Mouse (Mus musculus) ES-CJ7 (cell line): ENCODE measurements around the gene Npff.

Source experiments
- DNase-seq: peaks from one replicate; pipeline ENCODE4 v3.0.0; 2011; ENCODE audit warnings: low read depth, low spot score

The Npff gene

DNA sequence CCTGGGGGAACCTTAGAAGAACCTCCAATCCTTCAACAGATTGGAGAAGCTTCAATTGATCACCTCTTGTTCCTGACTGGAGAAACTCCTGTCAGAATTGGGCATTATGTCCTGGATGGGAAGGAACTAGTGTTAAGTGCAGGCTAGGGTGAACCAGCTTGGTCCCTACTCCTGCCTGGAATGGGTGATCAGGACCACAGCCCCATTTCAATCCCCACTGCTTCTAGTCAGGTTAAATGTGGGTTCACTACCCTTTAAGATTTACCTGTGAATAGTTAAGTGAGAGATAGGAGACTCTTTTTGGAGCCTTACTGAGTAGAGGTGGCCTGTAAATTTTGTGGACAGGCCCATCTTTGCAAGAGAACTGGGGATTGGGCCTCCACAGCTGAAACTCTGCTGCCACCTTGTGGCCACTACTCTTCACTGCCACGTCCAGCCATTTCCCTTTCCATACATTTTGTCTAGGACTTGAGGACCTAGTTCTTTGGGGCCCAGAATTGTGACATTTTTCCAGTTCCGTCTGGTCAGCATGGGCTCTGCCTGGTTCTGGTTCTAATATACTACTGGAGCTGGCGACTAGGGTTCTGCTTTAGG, at the start of gene Npff:
TSS of gene Npff (minus strand) at position 51 of the 594 bp plus-strand sequence.
- peak; percentile 76 for DNase-seq

DNA sequence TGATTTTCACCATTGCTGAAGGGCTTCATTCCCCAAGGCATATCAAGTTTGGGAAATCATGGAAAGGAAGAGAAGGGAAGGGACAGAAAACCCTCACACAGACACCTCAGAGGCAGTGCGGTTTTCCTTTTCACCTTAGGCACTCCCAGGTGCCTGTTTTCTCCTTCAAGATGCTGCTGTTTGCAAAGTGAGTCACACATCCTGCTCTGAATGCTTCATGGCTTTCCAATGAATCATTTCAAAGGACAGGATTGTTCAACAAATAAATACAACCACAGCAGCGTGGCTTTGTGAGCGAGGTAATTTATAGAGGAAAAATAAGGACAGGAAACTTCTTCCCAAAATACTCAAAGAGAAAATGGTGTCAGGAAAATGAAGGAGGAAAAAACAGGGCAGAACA, 47.3 kb upstream of the Npff start:
- DNase-seq = no peak

DNA sequence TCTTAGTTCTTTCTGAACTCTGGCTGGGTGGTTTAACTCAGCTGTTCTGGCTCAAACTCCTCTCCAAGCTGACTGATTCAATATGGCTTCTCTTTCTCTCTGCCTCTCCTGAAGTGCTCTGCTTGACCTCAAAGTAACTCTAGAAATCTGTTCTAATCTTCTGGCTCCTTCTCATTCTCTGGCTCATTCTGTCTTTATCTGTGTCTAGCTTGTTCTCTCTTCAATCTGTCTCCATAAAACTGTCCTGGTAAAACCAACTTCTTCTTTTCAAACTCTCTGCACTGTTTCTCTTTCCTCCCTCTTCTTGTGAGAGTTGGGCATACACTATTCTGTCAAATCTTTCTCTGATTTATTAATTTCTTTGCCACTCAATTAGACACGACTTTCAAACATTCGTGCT, 43.1 kb upstream of the Npff start:
- no peak for DNase-seq

DNA sequence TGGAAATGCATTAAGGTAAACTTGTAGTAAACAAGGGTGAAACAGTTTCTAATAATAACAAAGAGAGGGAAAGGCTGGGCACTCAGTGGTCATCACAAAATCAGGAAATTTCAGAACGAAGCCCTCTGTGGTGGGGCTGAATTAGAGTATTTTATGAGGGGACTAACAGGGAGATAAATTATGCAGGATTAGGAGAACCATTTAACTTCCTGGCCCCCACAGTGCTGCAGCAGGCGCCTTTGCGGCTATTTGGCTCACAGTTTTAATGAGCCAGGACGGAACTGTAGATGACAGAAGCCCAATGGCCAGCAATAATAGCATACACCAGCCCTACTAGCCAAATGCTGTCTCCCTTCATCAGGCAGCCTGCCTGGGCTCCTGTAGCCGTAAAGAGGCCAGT, 38.9 kb upstream of the Npff start:
- no peak for DNase-seq

DNA sequence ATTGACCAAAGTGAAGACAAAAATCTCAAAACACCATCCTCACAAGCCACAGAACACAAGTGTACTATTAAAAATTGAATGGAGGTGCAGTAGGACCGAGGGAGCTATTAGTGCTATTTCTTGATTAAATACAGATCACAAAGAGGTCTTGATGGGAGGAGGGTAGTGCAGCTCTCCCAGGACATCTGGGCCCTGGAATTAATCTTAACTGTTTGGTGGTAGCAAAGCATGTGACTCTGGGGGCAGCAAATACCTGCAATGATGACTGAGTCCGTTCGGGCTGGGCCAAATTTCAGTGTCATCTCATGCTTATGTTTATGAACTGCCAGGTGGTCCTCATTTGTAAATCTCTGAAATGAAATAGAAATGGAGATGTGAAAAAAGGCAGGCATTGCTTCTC, 38.3 kb upstream of the Npff start:
- no peak for DNase-seq

DNA sequence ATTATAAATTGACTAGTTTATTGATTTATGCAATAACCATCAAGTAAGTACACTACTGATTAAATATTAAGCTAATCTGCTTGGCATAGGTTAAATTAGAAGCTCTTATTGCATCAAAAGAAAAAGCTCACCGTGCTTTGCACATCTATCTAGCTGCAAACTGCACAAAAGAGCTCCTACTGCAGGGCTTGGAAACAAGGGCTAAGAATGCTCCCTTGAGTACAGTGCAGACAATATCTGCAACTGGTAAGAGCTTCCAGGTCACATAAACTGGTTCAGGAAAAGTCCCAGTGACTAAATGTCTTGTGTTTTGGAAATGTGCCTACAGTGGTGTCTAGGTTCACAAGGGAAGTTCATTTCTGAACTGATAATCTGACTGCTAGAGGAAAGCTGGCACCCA, 37.7 kb upstream of the Npff start:
- no peak for DNase-seq

DNA sequence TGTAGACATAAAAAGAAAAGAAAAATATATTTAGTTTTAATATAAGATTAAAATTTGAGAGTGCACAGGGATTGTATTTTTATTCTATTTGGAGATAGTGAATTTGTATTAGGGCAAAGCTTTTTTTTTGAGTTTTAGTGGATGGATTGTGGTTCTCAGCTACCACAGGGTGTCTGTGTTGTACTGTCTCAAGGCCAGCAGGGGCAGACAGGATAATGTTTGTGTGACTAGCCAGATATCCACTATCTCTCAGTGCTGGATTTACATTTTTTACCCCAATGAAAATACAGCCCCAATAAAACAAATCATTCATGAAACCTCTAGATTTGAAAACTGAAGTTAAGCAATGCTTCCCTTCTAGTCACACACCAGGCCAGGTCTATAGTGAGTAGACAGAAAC, 32.8 kb upstream of the Npff start:
- DNase-seq = no peak

DNA sequence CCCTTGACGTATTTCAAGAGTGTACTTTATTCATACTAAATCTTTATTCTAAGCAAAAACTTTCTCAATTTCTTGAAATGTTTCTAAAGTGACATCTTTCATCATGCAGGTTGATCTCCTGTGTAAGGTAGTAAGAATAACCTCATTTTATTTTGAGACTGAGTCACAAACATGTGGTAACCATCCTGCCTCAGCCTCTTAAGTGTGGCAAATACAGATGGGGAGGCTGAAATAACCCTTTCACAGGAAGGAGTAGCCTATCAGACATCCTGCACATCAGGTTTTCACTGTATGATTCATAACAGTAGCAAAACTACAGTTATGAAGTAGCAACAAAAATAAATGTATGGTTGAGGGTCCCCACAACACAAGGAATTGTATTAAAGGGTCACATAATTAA, 30.8 kb upstream of the Npff start:
- DNase-seq = no peak

DNA sequence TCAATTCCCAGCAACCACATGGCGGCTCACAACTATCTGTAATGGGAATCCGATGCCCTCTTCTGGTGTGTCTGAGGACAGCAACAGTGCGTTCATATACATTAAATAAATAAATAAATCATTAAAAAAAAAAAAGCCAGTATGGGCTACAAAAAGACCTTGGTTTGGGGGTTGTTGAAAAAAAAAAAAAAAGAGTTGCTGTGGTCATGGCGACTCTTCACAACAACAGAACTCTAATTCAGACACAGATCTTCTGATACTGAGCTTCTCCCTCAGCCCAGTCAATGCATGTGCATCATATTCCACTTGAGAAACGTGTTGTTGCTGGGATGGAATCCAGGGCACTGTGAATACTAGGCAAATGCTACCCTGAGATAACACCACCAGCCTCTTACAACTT, 27.9 kb upstream of the Npff start:
- DNase-seq = no peak

DNA sequence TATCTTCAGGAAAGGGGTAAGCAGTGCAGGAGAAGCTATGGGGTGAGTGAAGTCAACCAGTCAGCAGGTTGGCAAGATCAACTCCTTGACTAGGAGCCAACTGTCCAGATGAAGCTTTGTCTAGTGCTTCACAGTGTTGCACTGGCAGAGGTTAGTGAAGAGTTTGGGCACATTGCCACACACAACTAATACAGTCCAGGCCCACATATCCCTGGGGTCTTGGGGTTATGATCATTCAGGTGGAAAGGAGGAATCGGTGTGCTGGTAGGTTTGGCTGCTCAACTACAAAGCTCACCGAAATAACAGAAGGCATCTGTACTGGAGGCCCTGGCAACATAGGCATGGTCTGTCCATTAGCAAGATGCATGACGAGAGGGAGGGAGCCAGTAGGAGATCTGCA, 22.7 kb upstream of the Npff start:
- DNase-seq = no peak

DNA sequence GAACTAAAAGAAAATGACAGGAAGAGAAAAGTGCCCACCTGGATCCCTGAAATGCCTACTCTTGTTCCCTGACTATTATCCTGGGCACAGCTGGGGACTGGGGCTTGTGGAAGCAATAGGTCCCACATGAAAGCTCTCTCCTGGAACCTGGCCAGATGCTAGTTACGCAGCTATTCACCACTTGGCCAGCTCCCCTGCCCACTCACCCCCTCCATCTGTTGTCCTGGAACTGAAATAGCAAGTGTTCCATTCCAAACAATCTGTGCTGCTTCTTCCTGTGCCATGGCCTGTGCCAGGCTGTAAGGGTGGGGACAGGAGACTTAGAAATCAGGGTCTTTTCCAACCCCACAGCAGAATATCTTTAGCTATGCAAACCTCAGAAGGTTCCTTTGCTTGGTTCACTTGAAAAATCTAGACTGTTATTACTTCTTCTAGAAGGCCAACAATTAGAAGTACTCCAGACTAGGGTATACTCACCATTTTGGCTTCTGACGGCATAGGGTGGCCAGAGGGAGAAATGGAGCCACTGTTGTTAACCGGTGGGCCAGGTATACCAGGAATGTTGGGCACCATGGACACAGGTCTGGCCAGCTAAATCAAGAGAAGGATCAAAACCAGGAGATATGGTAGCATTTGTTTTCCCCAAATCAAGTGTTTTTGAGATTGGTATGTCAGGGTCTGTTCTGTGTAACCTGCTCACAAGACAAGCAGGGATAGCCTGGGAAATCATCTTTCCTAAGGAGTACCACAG, 22.1 kb upstream of the Npff start:
- no peak for DNase-seq

DNA sequence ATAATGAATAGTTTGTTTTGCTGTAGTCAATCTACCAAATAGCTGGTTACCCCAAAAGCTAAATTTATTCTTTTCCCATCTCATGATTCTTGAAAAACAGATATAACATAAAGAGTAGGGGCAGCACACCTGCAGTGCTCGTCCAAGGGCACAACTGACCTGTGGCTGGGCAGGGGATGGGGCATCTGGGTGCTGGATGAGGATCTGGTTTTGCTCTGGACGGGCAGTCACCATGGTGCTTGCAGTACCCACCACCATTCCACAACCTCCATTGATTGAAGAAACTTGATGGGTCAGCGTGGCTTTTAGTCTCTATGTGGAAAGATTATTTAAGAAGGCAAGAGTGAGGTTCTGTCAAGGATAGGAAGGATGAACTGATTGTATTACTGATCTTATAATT, 21.5 kb upstream of the Npff start:
- no peak for DNase-seq

DNA sequence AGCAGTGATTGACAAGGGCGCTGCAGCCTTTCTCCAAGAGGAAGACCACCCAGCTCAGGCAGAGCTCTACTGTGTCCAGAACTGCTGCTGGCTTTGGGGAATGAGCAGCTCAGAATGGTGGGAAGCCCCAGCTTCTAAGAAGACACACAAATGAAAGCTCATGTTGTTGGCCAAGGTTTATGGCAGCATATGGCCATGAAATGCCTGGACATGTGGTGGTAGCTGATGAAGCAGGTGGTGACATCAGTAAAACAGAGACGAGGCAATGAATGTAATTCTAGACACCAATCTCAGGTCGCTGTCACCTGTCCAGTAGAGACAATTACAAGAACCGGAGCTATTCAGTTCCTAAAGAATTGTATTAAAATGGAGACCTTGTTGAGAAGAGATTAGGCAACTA, 20.1 kb upstream of the Npff start:
- no peak for DNase-seq

DNA sequence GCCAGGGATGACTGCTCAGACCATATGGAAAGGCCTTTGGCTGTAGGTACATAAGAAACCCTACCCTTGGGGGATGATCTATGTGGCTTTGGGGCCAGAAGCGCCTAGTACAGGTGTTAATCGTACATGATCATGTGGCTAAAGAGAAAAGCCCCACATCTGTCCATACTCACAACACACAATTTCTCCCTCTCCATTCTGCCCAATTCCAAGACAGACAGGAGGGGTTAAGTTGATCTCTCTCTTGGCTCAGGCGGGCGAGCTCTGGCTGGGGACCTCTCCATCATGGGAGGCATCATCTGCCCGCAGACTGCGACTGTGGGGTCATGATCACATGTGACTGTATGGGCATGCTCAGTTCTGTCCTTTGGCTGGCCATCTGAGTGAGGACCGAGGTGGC, 9.2 kb upstream of the Npff start:
- DNase-seq = no peak

DNA sequence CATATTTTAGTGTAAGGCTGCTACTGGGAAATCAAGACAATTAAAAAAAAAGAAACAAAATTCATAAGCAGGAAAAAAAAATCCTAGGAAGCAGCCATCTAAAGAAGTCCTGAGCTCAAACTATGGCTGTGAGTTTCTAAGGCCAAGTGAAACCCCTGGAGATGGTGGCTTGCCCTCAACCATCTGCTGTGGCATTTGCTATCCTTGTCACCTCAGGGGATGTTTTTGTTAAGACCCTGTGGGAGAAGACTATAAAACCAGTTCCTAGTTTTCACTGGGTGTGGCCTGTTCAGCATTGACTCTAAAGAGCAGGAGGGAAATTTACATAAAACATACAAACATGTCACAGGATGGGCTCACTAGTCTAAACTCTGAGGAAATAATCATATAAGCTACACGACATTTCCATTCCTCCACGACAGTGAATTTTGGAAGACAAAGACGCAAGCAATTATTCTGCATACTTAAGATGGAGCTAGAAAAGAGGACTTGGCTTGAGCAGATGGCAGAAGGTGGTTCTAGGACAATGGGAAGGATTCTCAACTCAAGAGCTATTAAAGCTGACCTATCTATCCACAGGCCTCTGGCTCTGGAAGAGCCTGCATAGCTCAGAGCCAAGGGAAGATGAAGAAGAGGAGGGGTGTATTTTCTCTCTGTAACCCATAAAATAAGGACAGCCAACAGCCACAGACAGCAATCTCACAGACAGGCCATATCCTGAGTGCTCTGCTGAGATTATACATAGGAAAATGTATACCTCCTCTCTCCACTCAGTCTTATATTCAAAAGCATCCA, 7.6 kb upstream of the Npff start:
- DNase-seq = no peak

DNA sequence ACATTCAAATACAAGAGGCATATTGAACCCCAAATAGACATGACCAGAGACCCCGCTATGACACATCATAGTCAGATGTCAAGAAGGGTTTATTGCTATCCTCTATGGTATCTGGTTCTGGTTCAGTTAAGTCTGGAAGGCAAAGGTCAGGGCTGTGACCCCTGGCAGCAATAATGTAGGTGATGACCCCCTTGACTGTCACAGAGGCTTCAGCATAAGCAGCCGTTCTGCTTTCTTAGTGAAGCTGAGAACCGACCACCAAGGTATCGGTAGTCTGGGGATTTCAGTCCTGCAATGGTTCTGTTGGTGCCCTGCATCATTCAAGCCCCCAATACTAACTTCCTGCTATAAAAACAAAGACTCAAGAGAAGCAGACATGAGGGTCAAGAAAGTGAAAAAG, 6.8 kb upstream of the Npff start:
- no peak for DNase-seq

DNA sequence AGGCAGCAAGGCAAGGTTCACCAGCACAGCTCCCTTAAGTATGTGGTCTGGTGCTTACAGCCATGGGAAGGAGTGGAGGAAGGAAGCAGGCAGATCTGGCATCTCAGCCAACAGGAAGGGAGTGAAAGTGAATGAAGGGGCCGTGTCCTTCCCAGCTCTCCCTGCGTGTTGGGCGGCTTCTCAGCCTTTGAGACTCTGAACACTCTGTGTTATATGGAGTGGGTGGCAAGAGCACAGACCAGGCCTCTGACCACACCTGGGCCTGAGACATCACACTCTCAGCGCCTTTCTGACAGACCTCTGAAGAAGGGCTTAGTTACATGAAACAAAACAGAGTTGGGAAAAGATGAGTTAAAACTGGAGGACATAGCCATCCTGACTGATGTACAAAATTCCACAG, 5.8 kb upstream of the Npff start:
- DNase-seq = no peak

DNA sequence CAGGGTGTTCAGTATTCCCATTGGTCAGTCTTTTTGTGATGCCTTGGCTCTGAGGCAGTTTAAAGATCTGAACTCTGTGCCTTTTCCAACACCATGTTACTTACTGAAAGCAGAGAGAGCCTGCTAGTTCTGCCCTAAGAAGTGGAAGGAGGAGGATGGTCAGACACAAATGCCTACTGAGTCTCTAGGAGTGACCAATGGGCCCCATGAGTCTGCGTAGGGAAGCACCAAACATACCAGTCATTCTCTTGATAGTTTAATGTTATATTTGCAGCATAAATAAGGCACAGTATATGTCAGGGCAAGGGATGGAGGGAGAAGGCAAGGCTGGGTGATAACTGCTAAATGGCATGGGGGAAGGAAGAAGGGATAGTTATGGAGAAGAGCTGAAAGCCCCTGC, 3.7 kb upstream of the Npff start:
- no peak for DNase-seq

DNA sequence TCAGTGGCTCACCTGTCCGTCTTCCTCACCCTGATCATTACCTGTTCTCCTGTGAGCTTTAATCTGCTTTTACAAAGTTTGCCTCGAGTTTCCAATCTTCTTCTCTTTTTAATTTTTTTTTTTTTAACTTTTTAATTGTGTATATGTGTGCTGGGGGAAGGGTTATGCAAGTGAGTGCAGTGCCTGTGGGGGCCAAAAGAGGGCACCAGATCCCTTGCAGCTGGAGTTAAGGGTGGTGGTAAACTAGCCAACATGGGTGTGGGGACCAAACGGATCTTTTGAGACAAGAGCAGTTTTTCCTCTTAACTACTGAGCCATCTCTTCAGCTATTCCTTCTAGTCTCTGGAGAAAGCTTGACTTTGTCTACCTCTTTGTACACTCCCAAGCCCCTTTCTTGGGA, 3.2 kb upstream of the Npff start:
- peak; percentile 61 for DNase-seq

DNA sequence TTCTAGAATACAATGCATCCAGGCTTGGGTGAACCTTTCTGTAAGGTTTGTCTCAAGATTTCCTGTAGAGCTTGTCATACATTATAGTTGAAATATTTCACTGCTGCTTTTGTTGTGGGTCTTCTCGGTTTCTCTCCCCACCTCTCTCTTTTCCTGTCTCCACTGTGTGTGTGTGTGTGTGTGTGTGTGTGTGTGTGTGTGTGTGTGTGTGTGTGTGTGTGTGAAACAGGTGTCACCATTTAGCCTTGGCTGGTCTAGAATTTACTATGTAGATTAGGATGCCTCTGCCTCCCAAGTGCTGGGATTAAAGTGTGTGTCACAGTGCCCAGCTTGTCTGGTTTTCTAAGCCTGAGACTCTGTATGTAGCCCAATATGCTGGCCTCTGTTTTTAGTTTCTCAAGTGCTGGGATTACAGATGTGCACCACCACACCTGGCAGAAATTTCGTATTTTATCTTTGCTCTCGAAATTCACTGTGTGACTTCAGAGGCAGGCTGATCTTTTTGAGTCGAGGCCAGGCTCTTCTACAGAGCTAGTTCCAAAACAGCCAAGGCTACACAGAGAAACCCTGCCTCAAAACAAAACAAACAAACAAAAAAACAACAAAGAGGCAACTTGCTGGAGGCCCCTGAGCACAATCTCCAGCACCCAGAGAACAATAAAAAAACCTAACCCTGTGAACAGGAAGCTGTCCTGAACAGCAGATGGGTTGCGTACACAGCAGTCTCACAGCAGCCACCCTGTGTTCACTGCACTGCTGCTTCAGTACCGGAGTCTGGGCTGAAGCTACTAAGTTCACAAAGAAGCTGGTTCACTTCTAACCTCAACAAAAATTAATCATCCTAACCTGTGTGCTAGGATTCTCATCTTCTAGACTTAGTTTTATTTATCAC, 1.6 kb upstream of the Npff start:
- no peak for DNase-seq

DNA sequence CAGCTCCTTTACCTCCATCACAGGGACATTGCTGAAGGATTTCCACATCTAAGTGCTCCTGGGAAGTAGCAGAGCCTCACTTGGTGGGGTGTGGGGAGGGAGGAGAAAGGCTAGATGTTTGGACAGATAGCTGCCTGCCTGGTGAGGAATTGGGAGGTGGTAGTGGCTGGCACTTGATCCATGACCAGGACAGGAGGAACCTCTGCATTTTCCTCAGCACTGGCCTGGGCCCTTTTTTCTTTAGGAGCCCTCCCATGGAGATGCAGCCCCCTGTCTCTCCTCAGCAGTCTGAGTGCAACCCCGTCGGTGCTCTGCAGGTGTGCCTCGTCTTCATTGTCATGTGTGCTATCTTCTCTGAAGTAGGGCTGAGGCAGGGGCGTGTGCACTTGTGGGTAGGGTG, 3.3 kb downstream of the Npff start:
- no peak for DNase-seq

DNA sequence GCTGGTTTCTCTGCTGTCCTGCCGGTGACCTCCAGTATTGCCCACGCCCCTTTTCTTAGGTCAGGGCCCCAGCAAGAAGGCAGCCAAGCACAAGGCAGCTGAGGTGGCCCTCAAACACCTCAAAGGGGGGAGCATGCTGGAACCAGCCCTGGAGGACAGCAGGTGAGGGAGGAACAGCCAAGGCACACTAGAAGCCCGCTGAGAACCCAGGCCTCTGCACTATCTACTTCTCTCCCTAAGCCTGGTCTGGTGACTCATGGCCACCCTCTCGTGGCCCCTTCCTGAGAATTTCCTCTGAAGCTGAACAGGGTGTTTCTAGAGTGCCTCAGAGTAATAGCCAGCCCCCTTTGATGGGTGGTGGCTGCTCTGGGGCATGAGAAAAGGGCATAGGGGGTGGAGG, 4.3 kb downstream of the Npff start:
- no peak for DNase-seq
